Mouse (Mus musculus): ENCODE results near the gene Gm17416. TPM values are rescaled to one million over a fixed set of nuclear protein-coding genes. Genes with fewer than 3 reads are reported as not detected.
A peak's percentile ranks its signal among the peaks of the same experiment; 100 is the strongest.

Gm17416 gene
- polyA plus RNA-seq, 1 experiment from 2014 or later, result not detected

DNA sequence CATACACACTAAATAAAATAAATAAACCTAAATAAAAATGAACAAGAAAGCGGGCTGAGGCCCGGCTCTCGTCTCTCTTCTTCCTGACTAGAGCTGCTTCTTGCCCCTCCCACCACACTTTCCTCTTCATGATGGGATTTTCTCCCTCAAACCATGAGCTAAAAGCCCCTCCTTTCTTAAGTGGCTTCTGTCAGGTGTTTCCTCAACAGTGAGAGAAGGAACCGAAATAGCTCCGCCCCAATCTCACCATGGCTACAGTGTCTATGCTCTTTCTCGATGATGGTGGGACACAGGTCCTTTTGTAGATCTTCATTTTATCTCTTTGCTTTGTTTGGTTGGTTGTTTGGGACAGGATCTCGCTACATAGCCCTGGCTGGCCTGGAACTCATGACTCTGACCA is 12.5 kb upstream of the Gm17416 start:
- ATAC-seq (replicated peaks; ENCODE audit: insufficient number of reproducible peaks, low FRiP score, low TSS enrichment, low read depth) (no peak), DNase-seq (ENCODE audit: low spot score) (no peak)
- no peak overlapping the region for H3K4me2 ChIP-seq (ENCODE audit: low read depth, low read length)
- H3K9ac ChIP-seq (replicated peaks; ENCODE audit: low read length), result no peak overlapping the region
- H3K4me3 ChIP-seq (ENCODE audit: low read depth, low read length), result no peak overlapping the region
- WGBS, result 86% methylated on average over 7 of the region's 7 CpGs
- no peaks in the 10 kb centered on the region for H3K4me1 ChIP-seq (ENCODE audit: control insufficient read depth, insufficient read depth, low read length)
- H3K36me3 ChIP-seq (replicated peaks; ENCODE audit: control insufficient read depth, insufficient read depth, low read depth, low read length), result no peaks in the 10 kb centered on the region
- H3K9me3 ChIP-seq (replicated peaks; ENCODE audit: control insufficient read depth, low read length), result no peaks in the 10 kb centered on the region
- H3K27me3 ChIP-seq (ENCODE audit: control insufficient read depth, insufficient read depth, low read length), result no peaks in the 10 kb centered on the region
- no peak overlapping the region for H3K27ac ChIP-seq (replicated peaks; ENCODE audit: low read depth, low read length)

GRCm38 (mm10) chr2:152569881-152570280 is 743 bp downstream of the Gm17416 start:
- Histone ChIP-seq H3K27me3 (ENCODE audit: control insufficient read depth, insufficient read depth, low read length) (no peaks in the 10 kb centered on the region), H3K4me3 (ENCODE audit: low read depth, low read length) (no peak overlapping the region), H3K4me2 (ENCODE audit: low read depth, low read length) (no peak overlapping the region), H3K36me3 (replicated peaks; ENCODE audit: control insufficient read depth, insufficient read depth, low read depth, low read length) (no peaks in the 10 kb centered on the region), H3K27ac (replicated peaks; ENCODE audit: low read depth, low read length) (no peak overlapping the region), H3K4me1 (ENCODE audit: control insufficient read depth, insufficient read depth, low read length) (no peaks in the 10 kb centered on the region), H3K9me3 (replicated peaks; ENCODE audit: control insufficient read depth, low read length) (no peaks in the 10 kb centered on the region), H3K9ac (replicated peaks; ENCODE audit: low read length) (no peak overlapping the region)
- DNase-seq (ENCODE audit: low spot score), result no peak
- no peak for ATAC-seq (replicated peaks; ENCODE audit: insufficient number of reproducible peaks, low FRiP score, low TSS enrichment, low read depth)
- WGBS, result 85% methylated on average over 4 of the region's 4 CpGs

GRCm38 (mm10) chr2:152570313-152570712 is 1.2 kb downstream of the Gm17416 start:
- Histone ChIP-seq H3K36me3 (replicated peaks; ENCODE audit: control insufficient read depth, insufficient read depth, low read depth, low read length) (no peaks in the 10 kb centered on the region), H3K4me1 (ENCODE audit: control insufficient read depth, insufficient read depth, low read length) (no peaks in the 10 kb centered on the region), H3K9me3 (replicated peaks; ENCODE audit: control insufficient read depth, low read length) (no peaks in the 10 kb centered on the region), H3K27ac (replicated peaks; ENCODE audit: low read depth, low read length) (no peak overlapping the region), H3K27me3 (ENCODE audit: control insufficient read depth, insufficient read depth, low read length) (no peaks in the 10 kb centered on the region), H3K4me2 (ENCODE audit: low read depth, low read length) (no peak overlapping the region), H3K4me3 (ENCODE audit: low read depth, low read length) (no peak overlapping the region), H3K9ac (replicated peaks; ENCODE audit: low read length) (no peak overlapping the region)
- 78% methylated on average over 6 of the region's 6 CpGs for WGBS
- ATAC-seq (replicated peaks; ENCODE audit: insufficient number of reproducible peaks, low FRiP score, low TSS enrichment, low read depth), result no peak
- DNase-seq (ENCODE audit: low spot score), result no peak

DNA sequence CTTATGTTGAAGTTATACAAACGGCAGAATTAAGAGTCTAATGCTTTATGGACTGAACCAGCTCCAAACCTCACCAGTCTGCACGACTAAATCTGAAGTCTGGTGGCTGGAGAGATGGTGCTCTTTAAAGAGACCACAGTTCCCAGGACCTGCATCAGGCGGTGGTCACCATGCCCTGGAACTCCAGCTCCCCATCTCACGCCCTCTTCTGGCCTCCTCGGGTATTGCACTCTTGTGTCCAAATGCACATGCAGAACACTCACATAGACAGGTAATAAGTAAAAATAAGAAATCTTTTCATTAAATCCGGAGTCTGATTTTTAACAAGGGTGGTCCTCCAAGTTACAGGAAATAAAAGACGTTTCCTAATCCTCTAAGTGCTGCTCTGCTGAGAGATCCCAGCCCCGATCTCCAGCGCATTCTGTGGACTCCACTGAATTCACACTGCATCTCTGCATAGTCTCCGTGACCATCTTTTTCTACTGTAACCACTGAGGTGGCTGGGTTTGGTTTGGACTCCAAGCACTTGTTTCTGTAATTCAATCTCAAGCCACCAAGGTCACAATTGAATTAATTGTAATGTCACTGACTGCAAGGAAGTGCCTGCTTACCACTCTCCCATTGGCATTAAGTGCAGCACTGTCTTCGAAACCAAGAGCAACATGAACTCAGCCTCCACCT is 3.1 kb downstream of the Gm17416 start, which contains the start of gene Defb21:
Gene Defb21, plus strand, starts transcription at position 631 of the 681 bp plus-strand sequence.
- H3K4me3 ChIP-seq (ENCODE audit: low read depth, low read length), result no peak within 1 kb of the TSS
- no peak for ATAC-seq (replicated peaks; ENCODE audit: insufficient number of reproducible peaks, low FRiP score, low TSS enrichment, low read depth)
- WGBS, result 59% methylated on average over 11 of the region's 11 CpGs

DNA sequence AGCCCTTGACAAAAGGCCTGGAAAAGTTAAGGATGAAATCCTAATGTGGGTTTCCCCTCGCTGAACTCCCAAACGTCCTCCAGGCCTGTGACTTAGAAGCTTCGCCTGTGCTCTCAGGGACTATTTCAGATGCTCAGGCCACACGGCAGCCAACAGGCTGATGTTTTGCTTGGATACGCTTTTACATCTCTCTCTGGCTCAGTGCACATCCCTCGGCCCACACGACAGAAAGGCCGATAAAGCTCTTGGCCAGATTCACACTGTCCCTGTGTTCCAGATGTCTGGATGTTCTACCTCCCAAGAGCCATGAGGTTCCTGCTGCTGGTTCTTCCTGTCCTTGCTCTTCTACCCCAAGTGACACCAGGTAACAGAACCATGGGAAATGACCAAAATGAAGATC is 4.3 kb downstream of the Gm17416 start:
- no peak overlapping the region for H3K4me3 ChIP-seq (ENCODE audit: low read depth, low read length)
- no peaks in the 10 kb centered on the region for H3K36me3 ChIP-seq (replicated peaks; ENCODE audit: control insufficient read depth, insufficient read depth, low read depth, low read length)
- WGBS, result 92% methylated on average over 8 of the region's 8 CpGs
- H3K27ac ChIP-seq (replicated peaks; ENCODE audit: low read depth, low read length), result no peak overlapping the region
- ATAC-seq (replicated peaks; ENCODE audit: insufficient number of reproducible peaks, low FRiP score, low TSS enrichment, low read depth) (no peak), DNase-seq (ENCODE audit: low spot score) (no peak)
- H3K27me3 ChIP-seq (ENCODE audit: control insufficient read depth, insufficient read depth, low read length), result no peaks in the 10 kb centered on the region
- H3K4me1 ChIP-seq (ENCODE audit: control insufficient read depth, insufficient read depth, low read length), result no peaks in the 10 kb centered on the region
- H3K4me2 ChIP-seq (ENCODE audit: low read depth, low read length), result no peak overlapping the region
- no peaks in the 10 kb centered on the region for H3K9me3 ChIP-seq (replicated peaks; ENCODE audit: control insufficient read depth, low read length)
- no peak overlapping the region for H3K9ac ChIP-seq (replicated peaks; ENCODE audit: low read length)

More for the DNA sequence above, 3.1 kb downstream of the Gm17416 start, which contains the start of gene Defb21:
- Histone ChIP-seq H3K27ac (replicated peaks; ENCODE audit: low read depth, low read length) (no peak within 1 kb of the TSS), H3K4me2 (ENCODE audit: low read depth, low read length) (no peak within 1 kb of the TSS), H3K36me3 (replicated peaks; ENCODE audit: control insufficient read depth, insufficient read depth, low read depth, low read length) (no peaks in the 10 kb centered on the region), H3K27me3 (ENCODE audit: control insufficient read depth, insufficient read depth, low read length) (no peaks in the 10 kb centered on the region), H3K9ac (replicated peaks; ENCODE audit: low read length) (no peak within 1 kb of the TSS), H3K9me3 (replicated peaks; ENCODE audit: control insufficient read depth, low read length) (no peaks in the 10 kb centered on the region), H3K4me1 (ENCODE audit: control insufficient read depth, insufficient read depth, low read length) (no peaks in the 10 kb centered on the region)
- no peak for DNase-seq (ENCODE audit: low spot score)

GRCm38 (mm10) chr2:152580107-152580506 is 11.0 kb downstream of the Gm17416 start, which contains the start of gene Defb19:
Defb19 (minus strand) TSS chr2:152580312.
- H3K4me1 ChIP-seq (ENCODE audit: control insufficient read depth, insufficient read depth, low read length), result no peaks in the 10 kb centered on the region
- H3K9me3 ChIP-seq (replicated peaks; ENCODE audit: control insufficient read depth, low read length), result no peaks in the 10 kb centered on the region
- no peak within 1 kb of the TSS for H3K4me3 ChIP-seq (ENCODE audit: low read depth, low read length)
- no peaks in the 10 kb centered on the region for H3K27me3 ChIP-seq (ENCODE audit: control insufficient read depth, insufficient read depth, low read length)
- no peak for ATAC-seq (replicated peaks; ENCODE audit: insufficient number of reproducible peaks, low FRiP score, low TSS enrichment, low read depth)
- H3K9ac ChIP-seq (replicated peaks; ENCODE audit: low read length), result no peak within 1 kb of the TSS
- H3K27ac ChIP-seq (replicated peaks; ENCODE audit: low read depth, low read length), result no peak within 1 kb of the TSS
- DNase-seq (ENCODE audit: low spot score), result no peak
- no peaks in the 10 kb centered on the region for H3K36me3 ChIP-seq (replicated peaks; ENCODE audit: control insufficient read depth, insufficient read depth, low read depth, low read length)
- 57% methylated on average over 7 of the region's 7 CpGs for WGBS
- H3K4me2 ChIP-seq (ENCODE audit: low read depth, low read length), result no peak within 1 kb of the TSS

DNA sequence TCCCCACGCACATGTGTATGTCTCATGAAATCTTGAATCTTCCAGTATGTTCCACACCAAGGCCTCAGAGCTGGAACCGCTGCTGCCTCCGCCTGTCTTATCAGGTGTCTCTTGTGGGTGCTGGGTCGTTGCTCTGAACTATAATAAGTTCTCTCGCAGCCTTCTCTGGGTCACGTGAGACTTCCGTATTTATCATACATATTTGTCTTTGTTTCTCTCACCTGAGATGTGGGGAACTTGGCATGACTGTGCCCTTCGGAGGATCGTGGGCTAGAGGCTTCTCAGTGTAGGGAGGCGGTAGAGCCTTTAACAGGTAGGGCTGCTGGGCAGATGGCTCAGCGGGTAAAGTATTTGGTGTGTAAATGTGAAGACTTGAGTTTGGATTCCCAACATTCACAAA is 11.5 kb downstream of the Gm17416 start:
- Histone ChIP-seq H3K4me3 (ENCODE audit: low read depth, low read length) (no peak overlapping the region), H3K9me3 (replicated peaks; ENCODE audit: control insufficient read depth, low read length) (no peaks in the 10 kb centered on the region), H3K27ac (replicated peaks; ENCODE audit: low read depth, low read length) (no peak overlapping the region), H3K9ac (replicated peaks; ENCODE audit: low read length) (no peak overlapping the region), H3K4me2 (ENCODE audit: low read depth, low read length) (no peak overlapping the region), H3K4me1 (ENCODE audit: control insufficient read depth, insufficient read depth, low read length) (no peaks in the 10 kb centered on the region), H3K27me3 (ENCODE audit: control insufficient read depth, insufficient read depth, low read length) (no peaks in the 10 kb centered on the region), H3K36me3 (replicated peaks; ENCODE audit: control insufficient read depth, insufficient read depth, low read depth, low read length) (no peaks in the 10 kb centered on the region)
- DNase-seq (ENCODE audit: low spot score), result no peak
- 89% methylated on average over 11 of the region's 11 CpGs for WGBS
- ATAC-seq (replicated peaks; ENCODE audit: insufficient number of reproducible peaks, low FRiP score, low TSS enrichment, low read depth), result no peak

DNA sequence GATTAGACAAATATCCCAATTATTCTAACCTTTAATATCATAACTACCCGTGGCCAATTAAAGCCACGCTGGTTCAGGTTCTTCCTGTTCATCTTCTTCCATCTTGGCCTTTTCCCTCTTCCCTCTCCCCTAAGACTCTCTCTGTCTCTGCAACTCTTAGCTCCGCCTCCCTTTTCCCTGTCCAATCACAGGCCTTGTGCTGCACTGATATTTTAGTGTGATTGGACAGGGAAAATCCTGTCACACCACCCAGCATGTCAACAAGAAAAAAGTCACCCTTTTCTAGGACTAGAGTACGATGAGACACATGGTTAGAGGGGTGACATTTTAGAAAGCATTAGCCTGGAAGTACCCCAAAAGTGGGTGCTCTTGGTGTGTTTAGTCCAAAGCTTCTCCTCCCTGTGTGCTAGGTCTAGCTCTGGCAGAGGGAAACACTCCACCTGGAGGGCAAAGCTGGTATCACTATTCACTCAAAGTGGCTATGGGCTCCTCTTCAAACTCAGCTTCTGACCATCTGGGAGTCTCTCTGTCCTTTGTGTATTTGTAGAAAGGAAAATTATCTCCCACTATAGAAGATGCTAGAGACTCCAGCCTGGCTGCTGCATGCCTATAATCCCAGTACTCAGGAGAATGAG is 17.9 kb downstream of the Gm17416 start:
- 73% methylated on average over 4 of the region's 4 CpGs for WGBS
- ATAC-seq (replicated peaks; ENCODE audit: insufficient number of reproducible peaks, low FRiP score, low TSS enrichment, low read depth) (no peak), DNase-seq (ENCODE audit: low spot score) (peak; percentile 27)
- no peak overlapping the region for H3K4me3 ChIP-seq (ENCODE audit: low read depth, low read length)
- H3K9me3 ChIP-seq (replicated peaks; ENCODE audit: control insufficient read depth, low read length), result no peaks in the 10 kb centered on the region
- H3K36me3 ChIP-seq (replicated peaks; ENCODE audit: control insufficient read depth, insufficient read depth, low read depth, low read length), result no peaks in the 10 kb centered on the region
- H3K4me2 ChIP-seq (ENCODE audit: low read depth, low read length), result no peak overlapping the region
- H3K4me1 ChIP-seq (ENCODE audit: control insufficient read depth, insufficient read depth, low read length), result no peaks in the 10 kb centered on the region
- H3K9ac ChIP-seq (replicated peaks; ENCODE audit: low read length), result no peak overlapping the region
- no peak overlapping the region for H3K27ac ChIP-seq (replicated peaks; ENCODE audit: low read depth, low read length)
- no peaks in the 10 kb centered on the region for H3K27me3 ChIP-seq (ENCODE audit: control insufficient read depth, insufficient read depth, low read length)
